Mouse (Mus musculus) ovary, adult 10 weeks (tissue): ENCODE results near the gene 4921511C20Rik. TPM values are rescaled to one million over a fixed set of nuclear protein-coding genes. Genes with fewer than 3 reads are reported as not detected.

Experiments
- polyA plus RNA-seq: library from polyadenylated mRNA; stranded (reverse); fragments of 350-450 nt; fragmentation: Illumina TruSeq; extraction: RNeasy Lipid Tissue Mini Kit (QIAGEN cat#74804); gene quantifications from one replicate; pipeline ENCODE4 v1.2.3, GENCODE M21; 2014

4921511C20Rik gene
- not detected for polyA plus RNA-seq

GRCm38 (mm10) chrX:127393993-127394392 is at the start of gene 4921511C20Rik:
4921511C20Rik (plus strand) TSS chrX:127394293.

